Mouse (Mus musculus) liver, embryonic 11.5 days (tissue): Measurements from ENCODE around the gene Vsx1. TPM values are rescaled to one million over a fixed set of nuclear protein-coding genes. Genes with fewer than 3 reads are reported as not detected.

Experiments
- ATAC-seq: fragments of 200-750 bp; cut with Nextera tagmentation; replicated peaks from 2 replicates; pipeline ENCODE4 v1.8.0; 2017; ENCODE audit warnings: moderate number of reproducible peaks, mild to moderate bottlenecking, moderate TSS enrichment, moderate library complexity; ENCODE audit not compliant: low FRiP score
- DNase-seq: peaks from one replicate; pipeline ENCODE4 v3.0.0-alpha.2; 2017; ENCODE audit warnings: low spot score
- H3K27ac ChIP-seq: fragments of 300-500 bp; sonication (generic); 2 replicates; pipeline ENCODE4 v1.5.1; 2014; ENCODE audit warnings: mild to moderate bottlenecking, low read depth, low read length, control low read depth
- H3K27me3 ChIP-seq: fragments of 300-500 bp; sonication (generic); replicated peaks from 2 replicates; pipeline ENCODE4 v1.6.1; 2014; ENCODE audit warnings: low read length, mixed read lengths; ENCODE audit not compliant: control insufficient read depth, insufficient read depth
- H3K36me3 ChIP-seq: fragments of 300-500 bp; sonication (generic); 2 replicates; pipeline ENCODE4 v1.6.1; 2014; ENCODE audit warnings: mild to moderate bottlenecking, low read length, moderate library complexity, mixed read lengths; ENCODE audit not compliant: control insufficient read depth, insufficient read depth
- H3K4me1 ChIP-seq: fragments of 300-500 bp; sonication (generic); replicated peaks from 2 replicates; pipeline ENCODE4 v1.6.1; 2014; ENCODE audit warnings: low read length, mixed read lengths; ENCODE audit not compliant: control insufficient read depth, insufficient read depth
- H3K4me2 ChIP-seq: fragments of 300-500 bp; sonication (generic); 2 replicates; pipeline ENCODE4 v1.6.1; 2014; ENCODE audit warnings: mild to moderate bottlenecking, control low read depth, moderate library complexity
- H3K4me3 ChIP-seq: fragments of 300-500 bp; sonication (generic); 2 replicates; pipeline ENCODE4 v1.5.1; 2014; ENCODE audit warnings: low read depth, low read length, control low read depth
- H3K9ac ChIP-seq: fragments of 300-500 bp; sonication (generic); 2 replicates; pipeline ENCODE4 v1.6.1; 2014; ENCODE audit warnings: low read depth, low read length, control low read depth
- H3K9me3 ChIP-seq: fragments of 300-500 bp; sonication (generic); 2 replicates; pipeline ENCODE4 v1.6.1; 2016; ENCODE audit warnings: low read length, inconsistent platforms, mixed read lengths; ENCODE audit not compliant: control insufficient read depth
- WGBS: fragments of 180-500 bp; shearing (Covaris S2); extraction: QIAGEN DNeasy Blood & Tissue Kit; methylation state at CpG from one replicate; pipeline ENCODE4 v1.1.7; 2014; 5-methylcytosine and 5-hydroxymethylcytosine counted together
- polyA plus RNA-seq: library from polyadenylated mRNA; unstranded; fragments of >200 nt; fragmentation: Nextera tagmentation; extraction: Ambion mirVana; gene quantifications from 2 replicates; pipeline ENCODE4 v1.2.1, GENCODE M21; 2014

Gene Vsx1
- polyA plus RNA-seq, 1 experiment from 2014 or later = not detected

GRCm38 (mm10) chr2:150664152-150664920, 24.8 kb downstream of the Vsx1 start:
- WGBS = 57% methylated on average over 5 of the region's 5 CpGs
- Histone ChIP-seq H3K36me3 (no peaks in the 10 kb centered on the region), H3K9me3 (no peaks in the 10 kb centered on the region), H3K27ac (peak overlapping the region; percentile 97), H3K27me3 (no peaks in the 10 kb centered on the region), H3K4me3 (peak overlapping the region; percentile 30), H3K4me1 (peaks cover 43% of the 10 kb centered on the region), H3K9ac (peak overlapping the region; percentile 63), H3K4me2 (peak overlapping the region; percentile 83)
- DNase-seq (no peak), ATAC-seq (no peak; the same call in 1 of the 2 replicates)

- Histone ChIP-seq H3K9me3 (no peaks in the 10 kb centered on the region), H3K36me3 (peaks cover 6% of the 10 kb centered on the region; the same call in 1 of the 2 replicates), H3K27ac (no peak overlapping the region; the same call in 1 of the 2 replicates), H3K4me3 (no peak overlapping the region), H3K4me2 (peak overlapping the region; percentile 83), H3K27me3 (no peaks in the 10 kb centered on the region), H3K9ac (no peak overlapping the region), H3K4me1 (peaks cover 34% of the 10 kb centered on the region)
- DNase-seq (no peak), ATAC-seq (no peak)
- 81% methylated on average over 9 of the region's 9 CpGs for WGBS
Measured at GRCm38 (mm10) chr2:150663255-150663654, 25.9 kb downstream of the Vsx1 start.

- Histone ChIP-seq H3K4me3 (no peak overlapping the region), H3K27ac (no peak overlapping the region), H3K4me1 (peaks cover 35% of the 10 kb centered on the region), H3K9ac (no peak overlapping the region), H3K4me2 (no peak overlapping the region), H3K27me3 (no peaks in the 10 kb centered on the region), H3K9me3 (no peaks in the 10 kb centered on the region), H3K36me3 (peaks cover 15% of the 10 kb centered on the region; the same call in 1 of the 2 replicates)
- DNase-seq = no peak
- WGBS = 64% methylated on average over 2 of the region's 2 CpGs
- ATAC-seq = no peak
Measured at GRCm38 (mm10) chr2:150662007-150662406, 27.2 kb downstream of the Vsx1 start.

GRCm38 (mm10) chr2:150660668-150661451, 28.3 kb downstream of the Vsx1 start:
- Histone ChIP-seq H3K4me1 (peaks cover 32% of the 10 kb centered on the region), H3K27me3 (no peaks in the 10 kb centered on the region), H3K36me3 (peaks cover 17% of the 10 kb centered on the region; the same call in 1 of the 2 replicates), H3K4me3 (no peak overlapping the region), H3K4me2 (no peak overlapping the region), H3K27ac (no peak overlapping the region), H3K9me3 (no peaks in the 10 kb centered on the region), H3K9ac (no peak overlapping the region)
- no peak for ATAC-seq
- no peak for DNase-seq
- WGBS = 89% methylated on average over 5 of the region's 5 CpGs

GRCm38 (mm10) chr2:150660049-150660448, 29.1 kb downstream of the Vsx1 start:
- 54% methylated on average over 4 of the region's 4 CpGs for WGBS
- ATAC-seq (no peak), DNase-seq (no peak)
- peaks cover 17% of the 10 kb centered on the region; the same call in 1 of the 2 replicates for H3K36me3 ChIP-seq
- H3K9me3 ChIP-seq = no peaks in the 10 kb centered on the region
- H3K9ac ChIP-seq = no peak overlapping the region
- H3K27me3 ChIP-seq = no peaks in the 10 kb centered on the region
- H3K27ac ChIP-seq = no peak overlapping the region
- H3K4me2 ChIP-seq = no peak overlapping the region
- H3K4me1 ChIP-seq = peaks cover 26% of the 10 kb centered on the region
- no peak overlapping the region for H3K4me3 ChIP-seq

- peak; percentile 39; the same call in 1 of the 2 replicates for ATAC-seq
- H3K27me3 ChIP-seq = no peaks in the 10 kb centered on the region
- H3K4me1 ChIP-seq = peaks cover 8% of the 10 kb centered on the region; the same call in 1 of the 2 replicates
- H3K4me3 ChIP-seq = no peak overlapping the region
- no peak for DNase-seq
- peaks cover 20% of the 10 kb centered on the region; the same call in 1 of the 2 replicates for H3K36me3 ChIP-seq
- peak overlapping the region; percentile 55 for H3K27ac ChIP-seq
- H3K9me3 ChIP-seq = no peaks in the 10 kb centered on the region
- H3K4me2 ChIP-seq = no peak overlapping the region
- WGBS = 76% methylated on average over 8 of the region's 8 CpGs
- no peak overlapping the region for H3K9ac ChIP-seq
Measured at GRCm38 (mm10) chr2:150656975-150657768, 32.0 kb downstream of the Vsx1 start.

- Histone ChIP-seq H3K4me2 (no peak overlapping the region), H3K9me3 (no peaks in the 10 kb centered on the region), H3K36me3 (peaks cover 20% of the 10 kb centered on the region; the same call in 1 of the 2 replicates), H3K27me3 (no peaks in the 10 kb centered on the region), H3K9ac (no peak overlapping the region), H3K27ac (no peak overlapping the region), H3K4me3 (no peak overlapping the region), H3K4me1 (peaks cover 10% of the 10 kb centered on the region)
- ATAC-seq = no peak
- 88% methylated on average over 3 of the region's 3 CpGs for WGBS
- DNase-seq = no peak
Measured at GRCm38 (mm10) chr2:150656112-150656511, 33.0 kb downstream of the Vsx1 start.

GRCm38 (mm10) chr2:150655290-150655689, 33.9 kb downstream of the Vsx1 start:
- H3K27ac ChIP-seq = no peak overlapping the region
- H3K9ac ChIP-seq = no peak overlapping the region
- no peak for DNase-seq
- peaks cover 15% of the 10 kb centered on the region for H3K4me1 ChIP-seq
- H3K4me2 ChIP-seq = no peak overlapping the region
- ATAC-seq = no peak
- H3K9me3 ChIP-seq = no peaks in the 10 kb centered on the region
- WGBS = 85% methylated on average over 6 of the region's 6 CpGs
- no peaks in the 10 kb centered on the region for H3K27me3 ChIP-seq
- no peak overlapping the region for H3K4me3 ChIP-seq
- peaks cover 20% of the 10 kb centered on the region; the same call in 1 of the 2 replicates for H3K36me3 ChIP-seq
